Mouse (Mus musculus): ENCODE measurements around the gene Spag16.

- TF ChIP-seq CTCF (IDR thresholded peaks at IDR 0.05; ENCODE audit: extremely low read depth, insufficient read depth, low read length) (no peak), POLR2A (IDR thresholded peaks at IDR 0.05; ENCODE audit: extremely low read depth, insufficient read depth, low read length) (no peak)
These were observed 692.1 kb downstream of the Spag16 start for GRCm38 (mm10) chr1:70518918-70519317.
